Mouse (Mus musculus): Measurements from ENCODE around the gene Vwc2.

The Vwc2 gene

DNA sequence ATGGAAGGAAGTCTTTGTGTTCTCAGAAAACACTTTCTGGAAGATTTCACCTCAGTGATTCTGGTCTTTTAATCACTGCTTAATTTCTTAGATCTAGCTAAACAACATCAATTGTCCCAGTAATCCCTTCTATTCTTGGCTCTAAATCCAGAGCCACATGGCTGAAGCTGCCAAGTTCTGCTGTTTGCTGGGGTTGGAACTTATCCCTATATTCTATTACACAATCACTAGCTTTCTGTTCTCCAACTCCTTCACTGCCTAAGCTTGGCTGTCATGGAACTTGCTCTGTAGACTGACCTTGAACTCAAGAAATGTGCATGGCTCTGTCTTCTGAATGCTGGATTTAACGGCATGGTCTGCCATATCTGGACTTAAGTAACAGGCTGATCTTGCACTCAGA, 143.3 kb downstream of the Vwc2 start:
- DNase-seq, result no peak

DNA sequence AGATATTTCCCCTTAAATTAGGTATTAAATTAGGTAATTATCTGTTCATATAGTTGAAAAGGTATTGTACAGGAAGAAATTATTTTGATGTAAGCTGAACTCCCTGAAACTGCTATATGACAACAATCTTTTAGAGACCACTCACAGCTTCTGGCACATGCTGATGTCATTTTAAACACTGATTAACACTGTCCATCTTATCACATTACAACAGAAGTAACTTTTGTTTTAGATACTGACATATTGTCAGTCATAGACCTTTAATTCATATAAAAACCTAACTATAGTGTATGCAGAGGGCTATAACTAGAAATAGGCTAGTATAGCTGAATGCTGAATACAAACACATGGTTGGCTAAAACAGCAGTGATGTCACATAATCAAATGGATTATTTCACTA, 166.1 kb downstream of the Vwc2 start:
- DNase-seq, result no peak

DNA sequence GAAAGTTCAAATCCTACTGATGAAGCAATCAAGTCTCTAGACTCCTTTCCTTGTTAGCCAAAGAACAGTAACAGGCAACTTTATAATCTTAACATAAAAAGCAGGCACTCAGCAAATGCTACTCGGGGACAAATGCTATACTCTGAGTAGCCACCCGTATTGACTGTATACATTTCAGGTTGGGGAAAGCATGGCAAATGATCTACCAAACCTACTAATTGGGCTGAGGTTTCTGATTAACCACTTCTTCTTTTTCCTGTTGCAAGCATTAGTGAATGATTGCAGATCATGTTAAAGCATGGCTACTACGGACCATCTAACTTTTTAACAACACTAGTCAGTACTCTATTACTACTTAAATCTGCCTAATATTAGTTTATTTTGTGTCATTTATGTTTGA, 169.5 kb downstream of the Vwc2 start:
- DNase-seq, result no peak

Data from right cerebral cortex, postnatal 14 days (tissue).